In the genomic region with DNA sequence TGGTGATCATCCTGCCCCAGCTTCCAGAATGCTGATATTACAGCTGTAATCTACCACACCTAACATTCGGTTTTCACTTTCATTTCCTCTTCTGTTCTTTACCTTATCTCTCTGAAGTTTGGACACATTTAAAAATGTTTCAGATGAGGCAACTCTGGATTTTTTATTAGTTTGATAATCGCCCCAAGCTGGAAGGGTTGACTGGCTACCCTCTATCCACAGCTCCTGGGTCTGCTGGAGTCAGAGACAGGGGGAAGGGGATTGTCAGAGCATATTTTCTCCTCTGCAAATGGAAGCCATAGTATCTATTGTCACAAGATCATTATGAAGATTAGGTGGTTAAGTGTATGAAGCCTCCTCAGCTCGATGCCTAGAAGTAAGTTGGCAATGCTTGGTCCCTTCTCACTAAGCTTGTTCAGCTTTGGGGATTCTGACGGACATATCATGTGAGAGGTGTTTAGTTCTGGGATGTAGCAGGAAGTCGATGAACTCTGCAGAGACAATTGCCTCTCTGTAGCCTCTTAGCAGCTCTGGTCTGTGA, we compare ENCODE assay signal across 8 mouse cellular contexts. TPM values are rescaled to one million over a fixed set of nuclear protein-coding genes. Genes with fewer than 3 reads are reported as not detected.
DNase-seq lines count a peak whose midpoint lies in the region; ATAC-seq and TF ChIP-seq lines count a peak whose summit lies in the region.

No protein-coding gene starts in this region.

- H3K4me1 ChIP-seq in heart, adult 2 months (ENCODE audit: control insufficient read depth, insufficient read depth, low read length), result peaks cover 4% of the 10 kb centered on the region
- no peaks in the 10 kb centered on the region; the same call in 1 of the 2 replicates for H3K4me1 ChIP-seq in forebrain, embryonic 11.5 days (replicated peaks; ENCODE audit: control insufficient read depth, insufficient read depth, low read length)
- peaks cover 10% of the 10 kb centered on the region for H3K4me1 ChIP-seq in limb, embryonic 15.5 days
- peaks cover 18% of the 10 kb centered on the region for H3K4me1 ChIP-seq in neural tube, embryonic 15.5 days

- DNase-seq in heart, adult 2 months, result no peak
- no peak for DNase-seq in heart, adult 11 months
- DNase-seq in ES-CJ7 (ENCODE audit: low read depth, low spot score), result peak; percentile 10
- DNase-seq in forebrain, embryonic 11.5 days (ENCODE audit: low spot score), result no peak
- DNase-seq in adrenal gland, adult 8-10 months, result no peak
- no peak for DNase-seq in adrenal gland, postnatal 25 days

- no peaks in the 10 kb centered on the region for H3K79me2 ChIP-seq in heart, adult 2 months (replicated peaks; ENCODE audit: control insufficient read depth, insufficient read depth, low read length)

- H3K4me3 ChIP-seq in heart, adult 2 months, result no peak overlapping the region
- H3K4me3 ChIP-seq in forebrain, embryonic 11.5 days (ENCODE audit: low read depth, low read length), result no peak overlapping the region; the same call in 1 of the 2 replicates
- H3K4me3 ChIP-seq in limb, embryonic 15.5 days, result peak overlapping the region; percentile 99
- H3K4me3 ChIP-seq in neural tube, embryonic 15.5 days (replicated peaks), result peak overlapping the region; percentile 70

- no peak for TF ChIP-seq POLR2A in heart, adult 2 months (IDR thresholded peaks at IDR 0.05; ENCODE audit: insufficient read depth, low read depth, low read length)

- peak overlapping the region; percentile 10 for H3K27ac ChIP-seq in heart, adult 2 months
- no peak overlapping the region; the same call in 1 of the 2 replicates for H3K27ac ChIP-seq in forebrain, embryonic 11.5 days (ENCODE audit: low read depth, low read length)
- H3K27ac ChIP-seq in limb, embryonic 15.5 days, result peak overlapping the region; percentile 97
- peak overlapping the region; percentile 99 for H3K27ac ChIP-seq in neural tube, embryonic 15.5 days (replicated peaks)

- intact Hi-C loops in heart, adult 2 months (cut with DNase I), result loop anchor here (2.0 kb wide), 1 partner anchor 53 kb away; no protein-coding TSS in a partner anchor

- no peak for ATAC-seq in forebrain, embryonic 11.5 days (replicated peaks; ENCODE audit: low FRiP score)
- no peak for ATAC-seq in limb, embryonic 15.5 days (ENCODE audit: insufficient number of reproducible peaks, low FRiP score, low TSS enrichment, low read depth)
- ATAC-seq in neural tube, embryonic 15.5 days (ENCODE audit: low FRiP score), result no peak

- H3K36me3 ChIP-seq in heart, adult 2 months (ENCODE audit: control insufficient read depth, insufficient read depth, low read length), result no peaks in the 10 kb centered on the region
- no peaks in the 10 kb centered on the region; the same call in 1 of the 2 replicates for H3K36me3 ChIP-seq in forebrain, embryonic 11.5 days (ENCODE audit: control insufficient read depth, insufficient read depth, low read length)
- no peaks in the 10 kb centered on the region for H3K36me3 ChIP-seq in limb, embryonic 15.5 days
- no peaks in the 10 kb centered on the region for H3K36me3 ChIP-seq in neural tube, embryonic 15.5 days

- 24% methylated on average over 5 of the region's 5 CpGs for WGBS in heart, adult 2 months
- WGBS in forebrain, embryonic 11.5 days, result 36% methylated on average over 5 of the region's 5 CpGs
- WGBS in limb, embryonic 15.5 days, result 26% methylated on average over 5 of the region's 5 CpGs
- WGBS in neural tube, embryonic 15.5 days, result 29% methylated on average over 5 of the region's 5 CpGs

- TF ChIP-seq EP300 in heart, adult 2 months (IDR thresholded peaks at IDR 0.05; ENCODE audit: insufficient read depth, low read depth, low read length), result no peak

- peak overlapping the region; percentile 81; the same call in 1 of the 2 replicates for H3K4me2 ChIP-seq in forebrain, embryonic 11.5 days (ENCODE audit: low read depth, low read length, severe bottlenecking)
- H3K4me2 ChIP-seq in limb, embryonic 15.5 days, result peak overlapping the region; percentile 73
- peak overlapping the region; percentile 66 for H3K4me2 ChIP-seq in neural tube, embryonic 15.5 days

- no peak for TF ChIP-seq CTCF in heart, adult 2 months (IDR thresholded peaks at IDR 0.05)

- no peaks in the 10 kb centered on the region for H3K9me3 ChIP-seq in forebrain, embryonic 11.5 days (ENCODE audit: control insufficient read depth, low read length)
- H3K9me3 ChIP-seq in limb, embryonic 15.5 days, result no peaks in the 10 kb centered on the region
- H3K9me3 ChIP-seq in neural tube, embryonic 15.5 days (replicated peaks), result no peaks in the 10 kb centered on the region

- no peaks in the 10 kb centered on the region for H3K27me3 ChIP-seq in heart, adult 2 months (ENCODE audit: control insufficient read depth, insufficient read depth, low read length)
- no peaks in the 10 kb centered on the region for H3K27me3 ChIP-seq in forebrain, embryonic 11.5 days (ENCODE audit: control insufficient read depth, insufficient read depth, low read length)
- H3K27me3 ChIP-seq in limb, embryonic 15.5 days, result no peaks in the 10 kb centered on the region
- no peaks in the 10 kb centered on the region for H3K27me3 ChIP-seq in neural tube, embryonic 15.5 days (replicated peaks)

- peak overlapping the region; percentile 34; the same call in 1 of the 2 replicates for H3K9ac ChIP-seq in heart, adult 2 months (ENCODE audit: low read depth, low read length)
- H3K9ac ChIP-seq in forebrain, embryonic 11.5 days (ENCODE audit: low read length), result peak overlapping the region; percentile 99; the same call in 1 of the 2 replicates
- H3K9ac ChIP-seq in limb, embryonic 15.5 days, result no peak overlapping the region
- H3K9ac ChIP-seq in neural tube, embryonic 15.5 days (replicated peaks), result peak overlapping the region; percentile 96

RNA-seq across cellular contexts. Expression of a gene that starts 1.0 kb away (rescaled TPM):
- total RNA-seq in heart, adult 2 months (2021), result 10 to 100 TPM; 19.6 to 21.8 TPM
- polyA plus RNA-seq in heart, adult 2 months (2012; rRNA removed), result 24.1 and 29.7 TPM in 2 replicates
- 75.2 and 92.0 TPM in 2 replicates for polyA plus RNA-seq in forebrain, embryonic 11.5 days (2014; fragmentation: Nextera tagmentation; extraction: Ambion mirVana)
- 50.8 and 64.5 TPM in 2 replicates for polyA plus RNA-seq in limb, embryonic 15.5 days (2015; fragmentation: Nextera tagmentation; extraction: Ambion mirVana)
- 49.4 and 52.0 TPM in 2 replicates for polyA plus RNA-seq in neural tube, embryonic 15.5 days (2015; fragmentation: Nextera tagmentation; extraction: Ambion mirVana)
- total RNA-seq in adrenal gland, adult 8-10 months (2022), result 10 to 100 TPM; 22.8 to 56.4 (median 31.0) TPM
- total RNA-seq in adrenal gland, postnatal 25 days (2021), result 48.8 and 52.5 TPM in 2 replicates

RNA-seq across cellular contexts. Expression of a gene that starts 51.5 kb away (rescaled TPM):
- 1 to 10 TPM; 5.9 to 7.7 TPM for total RNA-seq in heart, adult 2 months (2021)
- 14.2 and 16.5 TPM in 2 replicates for polyA plus RNA-seq in heart, adult 2 months (2012; rRNA removed)
- 38.7 and 39.3 TPM in 2 replicates for polyA plus RNA-seq in forebrain, embryonic 11.5 days (2014; fragmentation: Nextera tagmentation; extraction: Ambion mirVana)
- polyA plus RNA-seq in limb, embryonic 15.5 days (2015; fragmentation: Nextera tagmentation; extraction: Ambion mirVana), result 125 and 133 TPM in 2 replicates
- 36.9 and 37.9 TPM in 2 replicates for polyA plus RNA-seq in neural tube, embryonic 15.5 days (2015; fragmentation: Nextera tagmentation; extraction: Ambion mirVana)
- 1 to 10 TPM; 5.5 to 8.7 (median 7.0) TPM for total RNA-seq in adrenal gland, adult 8-10 months (2022)
- total RNA-seq in adrenal gland, postnatal 25 days (2021), result 7.3 and 8.7 TPM in 2 replicates

Comparison
In these comparisons a context has a peak if more than half of its experiments do, and no peak if none do; other contexts are left out.
1. H3K4me3 ChIP-seq: peak in limb, embryonic 15.5 days (single experiment) and neural tube, embryonic 15.5 days (single experiment); none in heart, adult 2 months (single experiment) and forebrain, embryonic 11.5 days (single experiment).
2. Peak in every context shown above with its lines, with median percentiles within 50 percentile points of each other: H3K4me2 ChIP-seq.